Mouse (Mus musculus) heart, postnatal 0 days (tissue): ENCODE measurements around the gene Slc16a3.
A peak's percentile ranks its signal among the peaks of the same experiment; 100 is the strongest.

ENCODE experiments used
- CTCF ChIP-seq: IDR thresholded peaks from 2 replicates; pipeline ENCODE4 v1.5.1; 2016; ENCODE audit warnings: antibody characterized with exemption, control low read depth, low read depth
- EP300 ChIP-seq: IDR thresholded peaks from 2 replicates; pipeline ENCODE4 v1.6.1; 2016; ENCODE audit warnings: antibody characterized with exemption, low read depth

GRCm38 (mm10) chr11:120990951-120991526 is 42.8 kb downstream of the Slc16a3 start, which contains the start of gene Csnk1d:
- TF ChIP-seq CTCF = peak; percentile 7; the same call in 1 of the 2 replicates
- TF ChIP-seq EP300 = peak; percentile 75; the same call in 1 of the 2 replicates
